Mouse (Mus musculus) ES-Bruce4 (cell line): Measurements from ENCODE around the gene Mrpl51. TPM values are rescaled to one million over a fixed set of nuclear protein-coding genes. Genes with fewer than 3 reads are reported as not detected.

Experiments
- H3K27ac ChIP-seq: 2 replicates; pipeline ENCODE4 v1.5.1; 2012; ENCODE audit warnings: low read length, inconsistent platforms; ENCODE audit not compliant: insufficient read depth
- H3K27me3 ChIP-seq: 2 replicates; pipeline ENCODE4 v1.6.1; 2012; ENCODE audit warnings: mild to moderate bottlenecking, low read length, inconsistent platforms; ENCODE audit not compliant: control insufficient read depth, poor library complexity, insufficient read depth, severe bottlenecking
- H3K36me3 ChIP-seq: 2 replicates; pipeline ENCODE4 v1.6.1; 2012; ENCODE audit warnings: inconsistent platforms, mild to moderate bottlenecking, low read length, moderate library complexity; ENCODE audit not compliant: control insufficient read depth, poor library complexity, insufficient read depth, severe bottlenecking
- H3K4me1 ChIP-seq: one replicate; pipeline ENCODE4 v1.8.1; 2011; ENCODE audit warnings: low read length; ENCODE audit not compliant: control insufficient read depth, insufficient read depth
- H3K4me3 ChIP-seq: 2 replicates; pipeline ENCODE4 v1.5.1; 2011; ENCODE audit warnings: low read depth, mild to moderate bottlenecking, low read length
- H3K9ac ChIP-seq: 2 replicates; pipeline ENCODE4 v1.6.1; 2012; ENCODE audit warnings: low read depth, mild to moderate bottlenecking, inconsistent platforms; ENCODE audit not compliant: poor library complexity, severe bottlenecking
- H3K9me3 ChIP-seq: replicated peaks from 2 replicates; pipeline ENCODE4 v1.6.1; 2012; ENCODE audit warnings: mild to moderate bottlenecking, low read length, inconsistent platforms; ENCODE audit not compliant: control insufficient read depth, poor library complexity, insufficient read depth, severe bottlenecking
- CTCF ChIP-seq: IDR thresholded peaks from one replicate; pipeline ENCODE4 v1.8.1; 2011; ENCODE audit warnings: low read depth, low read length
- EP300 ChIP-seq: IDR thresholded peaks from 2 replicates; pipeline ENCODE4 v1.6.1; 2011; ENCODE audit warnings: low read depth, low read length; ENCODE audit not compliant: insufficient read depth
- POLR2A ChIP-seq: IDR thresholded peaks from one replicate; pipeline ENCODE4 v1.8.1; 2011; ENCODE audit warnings: low read length; ENCODE audit not compliant: insufficient read depth
- polyA plus RNA-seq: library from polyadenylated mRNA; stranded (reverse); fragments of >200 nt; gene quantifications from 2 replicates; pipeline ENCODE4 v1.2.4, GENCODE M21; 2011; ENCODE audit warnings: low read depth; ENCODE audit not compliant: missing spikeins, insufficient read depth, insufficient read length

The Mrpl51 gene
- polyA plus RNA-seq, 1 experiment = 113 TPM

DNA sequence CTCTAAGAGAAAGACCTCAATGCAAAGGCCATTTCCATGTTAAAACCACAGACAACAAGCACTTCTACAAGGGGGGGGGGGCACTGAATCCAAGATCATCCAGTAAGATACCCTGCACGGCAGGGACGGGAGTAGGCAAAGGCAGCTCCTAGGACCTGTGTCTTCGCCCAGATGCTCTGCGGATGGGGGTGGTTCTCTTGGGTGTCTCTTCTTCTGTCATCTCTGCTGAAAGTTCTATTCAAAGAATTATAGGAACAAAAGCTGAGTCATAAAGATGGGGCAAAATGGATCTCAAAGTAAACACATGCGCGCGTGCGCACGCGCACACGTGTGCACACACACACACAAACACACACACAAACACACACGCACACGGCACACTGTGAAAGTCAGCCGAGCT lies 23.5 kb upstream of the Mrpl51 start:
- H3K4me3 ChIP-seq = no peak overlapping the region
- H3K9me3 ChIP-seq = no peaks in the 10 kb centered on the region
- no peaks in the 10 kb centered on the region for H3K27me3 ChIP-seq
- peaks cover 67% of the 10 kb centered on the region for H3K36me3 ChIP-seq
- peaks cover 8% of the 10 kb centered on the region for H3K4me1 ChIP-seq
- TF ChIP-seq POLR2A = no peak
- TF ChIP-seq EP300 = no peak
- no peak for TF ChIP-seq CTCF
- H3K27ac ChIP-seq = peak overlapping the region; percentile 77; the same call in 1 of the 2 replicates
- no peak overlapping the region for H3K9ac ChIP-seq

DNA sequence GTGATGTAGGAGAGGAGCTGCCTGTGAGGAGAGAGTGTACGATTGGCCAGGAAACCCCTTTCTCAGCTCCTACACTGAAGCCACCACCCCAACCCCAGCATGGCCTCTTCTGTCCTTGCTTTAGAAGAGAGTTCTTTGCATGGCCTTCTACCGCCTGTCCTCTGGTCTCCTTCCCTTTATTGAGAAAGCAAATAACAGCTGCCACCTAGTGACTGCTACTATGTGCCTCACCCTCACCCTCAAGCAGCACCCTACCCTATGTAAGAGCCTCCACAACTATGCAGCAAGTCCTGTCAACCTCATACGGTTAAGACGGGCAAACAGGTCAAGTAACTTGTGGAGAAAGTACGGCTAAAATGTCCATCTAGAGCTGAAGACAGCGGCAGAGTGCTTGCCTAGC lies 21.4 kb upstream of the Mrpl51 start:
- TF ChIP-seq EP300 = no peak
- TF ChIP-seq POLR2A = no peak
- TF ChIP-seq CTCF = no peak
- Histone ChIP-seq H3K27ac (no peak overlapping the region), H3K27me3 (no peaks in the 10 kb centered on the region), H3K4me3 (no peak overlapping the region), H3K9ac (no peak overlapping the region), H3K36me3 (peaks cover 59% of the 10 kb centered on the region), H3K9me3 (no peaks in the 10 kb centered on the region), H3K4me1 (peaks cover 11% of the 10 kb centered on the region)

DNA sequence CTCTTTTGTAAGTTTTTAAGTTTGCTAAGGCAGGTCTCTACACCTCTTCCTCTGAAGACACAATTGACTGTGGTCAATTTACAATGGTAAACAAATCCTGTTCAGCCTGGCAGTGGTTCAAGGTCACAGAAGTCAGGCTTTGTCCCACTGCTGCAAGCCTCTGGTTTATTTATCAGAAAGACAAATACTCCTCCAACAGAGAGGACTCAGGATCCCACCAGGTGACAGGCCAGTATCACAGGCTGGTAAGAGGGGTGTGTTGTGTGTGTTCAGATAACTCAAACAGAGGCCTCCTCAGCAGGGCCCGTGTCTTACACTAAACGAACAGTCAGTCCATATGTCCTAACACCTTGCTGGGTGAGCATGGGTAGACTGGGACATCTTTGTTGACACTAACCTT lies 19.1 kb upstream of the Mrpl51 start:
- H3K4me3 ChIP-seq = no peak overlapping the region
- no peak for TF ChIP-seq EP300
- H3K27me3 ChIP-seq = no peaks in the 10 kb centered on the region
- peaks cover 11% of the 10 kb centered on the region for H3K4me1 ChIP-seq
- no peaks in the 10 kb centered on the region for H3K9me3 ChIP-seq
- H3K36me3 ChIP-seq = peaks cover 81% of the 10 kb centered on the region
- H3K27ac ChIP-seq = peak overlapping the region; percentile 67
- H3K9ac ChIP-seq = no peak overlapping the region

DNA sequence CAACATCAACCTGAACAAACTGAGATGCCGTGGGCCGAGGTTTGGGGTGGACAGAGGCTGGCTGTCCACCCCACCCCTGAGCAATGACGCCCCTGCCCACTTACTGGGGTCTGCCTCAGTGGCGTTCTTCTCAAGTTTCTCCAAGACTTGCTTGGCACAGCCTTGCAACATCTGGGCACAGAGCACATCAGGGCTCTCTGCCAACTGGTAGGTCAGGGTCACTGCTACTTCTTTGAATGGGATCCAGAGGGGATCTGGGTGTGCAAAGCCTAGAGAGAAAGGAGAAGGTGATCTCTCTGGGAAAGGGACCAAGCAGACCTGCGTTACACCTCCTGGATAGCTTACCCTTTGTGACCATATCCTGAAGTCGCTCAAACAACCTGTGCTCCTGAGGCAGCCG lies 18.3 kb upstream of the Mrpl51 start:
- H3K27ac ChIP-seq = peak overlapping the region; percentile 43
- no peak overlapping the region for H3K4me3 ChIP-seq

DNA sequence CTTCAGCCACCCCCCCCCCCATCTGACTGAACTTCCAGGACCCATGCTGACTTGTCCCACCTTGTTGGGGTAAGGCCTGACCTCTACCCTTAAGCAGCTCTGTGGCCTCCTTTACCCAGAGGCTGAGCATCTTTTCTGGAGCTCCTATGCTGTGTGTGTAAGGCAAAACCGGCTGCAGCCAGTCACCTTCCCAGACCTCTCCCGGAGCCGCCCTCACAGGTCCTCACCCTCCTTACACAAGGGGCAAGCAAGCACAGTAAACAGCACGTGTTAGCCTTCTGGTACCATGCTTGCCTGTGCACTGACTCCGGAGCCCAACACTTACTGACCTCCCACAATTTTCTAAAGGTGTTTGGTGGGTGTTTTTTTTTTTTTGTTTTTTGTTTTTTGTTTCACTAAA lies 16.1 kb upstream of the Mrpl51 start:
- Histone ChIP-seq H3K27ac (peak overlapping the region; percentile 10; the same call in 1 of the 2 replicates), H3K36me3 (peaks cover 82% of the 10 kb centered on the region), H3K4me1 (peaks cover 7% of the 10 kb centered on the region), H3K9me3 (no peaks in the 10 kb centered on the region), H3K9ac (no peak overlapping the region), H3K4me3 (no peak overlapping the region), H3K27me3 (no peaks in the 10 kb centered on the region)
- no peak for TF ChIP-seq CTCF
- TF ChIP-seq EP300 = peak; percentile 68; the same call in 1 of the 2 replicates
- no peak for TF ChIP-seq POLR2A

More for the DNA sequence above, 18.3 kb upstream of the Mrpl51 start:
- Histone ChIP-seq H3K9me3 (no peaks in the 10 kb centered on the region), H3K36me3 (peaks cover 83% of the 10 kb centered on the region), H3K4me1 (peaks cover 10% of the 10 kb centered on the region), H3K27me3 (no peaks in the 10 kb centered on the region), H3K9ac (no peak overlapping the region)
- TF ChIP-seq POLR2A (no peak), EP300 (no peak), CTCF (no peak)

DNA sequence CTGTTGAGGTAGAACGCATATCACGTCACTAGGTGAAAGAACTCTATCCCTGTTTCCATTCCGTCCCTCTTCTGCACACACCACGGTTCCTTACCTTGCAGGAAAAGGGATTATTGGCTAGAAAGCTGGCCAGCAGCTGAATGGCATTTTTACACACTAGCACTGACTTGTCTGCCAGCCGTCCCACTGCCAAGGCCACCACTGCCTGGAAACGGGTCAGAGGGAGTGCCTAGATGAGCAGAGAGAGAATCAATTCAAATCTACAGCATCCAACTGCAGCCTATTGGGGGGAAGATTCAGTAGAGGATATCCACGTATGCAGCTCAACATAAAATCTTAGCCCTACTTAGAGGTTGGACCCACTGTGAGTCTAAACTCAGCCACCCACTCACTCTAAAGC lies 12.0 kb upstream of the Mrpl51 start:
- TF ChIP-seq EP300 = no peak
- TF ChIP-seq POLR2A = no peak
- no peak for TF ChIP-seq CTCF
- no peak overlapping the region for H3K9ac ChIP-seq
- H3K36me3 ChIP-seq = peaks cover 93% of the 10 kb centered on the region
- no peak overlapping the region for H3K4me3 ChIP-seq
- H3K4me1 ChIP-seq = no peaks in the 10 kb centered on the region
- H3K9me3 ChIP-seq = no peaks in the 10 kb centered on the region
- no peak overlapping the region for H3K27ac ChIP-seq
- no peaks in the 10 kb centered on the region for H3K27me3 ChIP-seq
